Mouse (Mus musculus): Measurements from ENCODE around the gene Stk19.
"Not testable (repeated sequence)": the region's sequence is repeated elsewhere in the genome, so short reads cannot be mapped to it uniquely, and the experiment has no call there.

Gene Stk19

DNA sequence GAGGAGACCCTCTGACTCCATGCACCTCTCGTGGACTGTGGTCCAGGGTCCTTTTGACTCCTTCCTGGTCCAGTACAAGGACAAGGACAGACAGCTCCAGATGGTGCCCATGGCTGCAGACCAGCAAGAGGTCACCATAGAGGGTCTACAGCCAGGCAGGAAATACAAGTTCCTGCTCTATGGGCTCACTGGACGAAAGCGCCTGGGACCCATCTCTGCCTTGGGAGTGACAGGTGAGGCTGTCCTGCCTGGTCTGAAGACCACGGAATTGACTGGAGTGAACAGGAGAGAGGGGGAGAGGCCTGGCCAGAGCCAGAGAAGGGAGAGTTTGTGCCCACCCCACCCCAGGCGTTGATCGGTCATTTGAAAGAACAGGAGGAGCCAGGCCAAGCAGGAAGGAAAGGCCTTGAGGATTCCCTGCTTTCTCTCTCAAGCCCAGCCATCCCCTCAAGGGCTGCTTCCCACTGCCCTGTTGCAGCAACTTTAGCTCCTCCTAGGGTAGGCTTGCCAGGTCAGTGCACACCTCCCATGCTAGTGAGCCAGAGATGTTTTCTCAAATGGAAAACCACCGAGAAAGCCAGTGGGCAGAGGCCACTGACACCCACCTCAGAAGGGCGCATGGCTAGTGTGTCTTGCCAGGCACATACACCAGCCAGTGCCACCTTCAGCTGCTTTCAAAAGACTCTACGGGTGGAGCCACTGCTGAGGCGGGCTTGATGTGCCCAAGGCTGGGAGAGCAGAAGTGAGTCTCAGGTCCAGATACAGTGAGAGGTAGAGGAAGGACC lies 39.3 kb downstream of the Stk19 start:
- DNase-seq (ENCODE audit: low read depth): not testable (repeated sequence)

DNA sequence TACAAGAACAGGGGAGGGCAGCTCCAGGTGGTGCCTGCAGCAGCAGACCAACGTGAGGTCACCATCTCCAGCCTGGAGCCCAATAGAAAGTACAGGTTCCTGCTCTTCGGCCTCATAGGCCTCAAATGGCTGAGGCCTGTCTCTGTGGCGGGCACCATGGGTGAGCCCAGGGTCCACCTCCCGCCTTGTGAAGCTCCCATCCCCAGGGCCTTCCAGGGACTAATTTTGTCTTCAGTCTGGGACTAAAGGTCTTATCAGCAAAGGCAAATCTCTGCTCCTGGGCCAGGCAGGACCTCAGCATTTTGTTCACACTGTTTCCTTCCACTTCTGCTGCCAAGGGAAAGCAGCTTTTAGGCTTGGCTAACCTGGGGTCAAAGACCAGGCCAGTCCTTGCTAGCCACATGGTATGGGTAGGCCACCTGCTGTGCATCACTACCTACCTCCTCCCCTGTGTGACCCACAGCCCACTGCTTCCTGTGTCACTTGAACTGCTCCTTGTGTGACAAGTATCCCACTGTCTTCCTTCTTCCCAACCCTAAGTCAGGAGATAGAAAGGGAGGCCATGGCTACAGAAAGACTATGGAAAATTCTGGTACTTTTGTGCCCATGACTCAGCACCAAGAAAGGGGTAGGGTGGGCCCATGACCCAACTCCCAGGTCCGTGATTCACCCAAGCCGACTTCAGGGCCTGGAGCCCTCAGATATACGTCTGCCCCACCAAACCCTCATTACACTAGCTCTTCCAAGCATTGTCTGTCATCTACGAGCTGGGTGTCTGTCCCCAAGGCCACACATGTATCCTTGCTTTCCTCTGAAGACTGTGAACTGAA lies 40.2 kb downstream of the Stk19 start:
- DNase-seq (ENCODE audit: low read depth): no peak

DNA sequence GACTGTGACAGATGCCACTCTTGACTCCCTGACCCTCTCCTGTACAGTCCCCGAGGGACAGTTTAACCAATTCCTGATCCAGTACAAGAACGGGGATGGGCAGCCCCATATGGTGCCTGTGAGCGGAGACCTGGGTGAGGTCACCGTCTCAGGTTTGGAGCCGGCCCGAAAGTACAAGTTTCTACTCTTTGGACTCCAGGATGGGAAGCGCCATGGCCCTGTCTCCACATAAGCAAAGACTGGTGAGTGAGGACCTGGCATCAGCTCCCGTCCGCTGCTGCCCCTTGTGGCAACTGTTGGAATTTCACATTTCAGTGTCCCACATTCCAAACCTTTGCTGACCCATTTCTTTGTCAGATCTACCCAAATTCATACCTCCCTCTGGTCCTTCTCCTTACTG lies 41.1 kb downstream of the Stk19 start:
- DNase-seq (ENCODE audit: low read depth): no peak

DNA sequence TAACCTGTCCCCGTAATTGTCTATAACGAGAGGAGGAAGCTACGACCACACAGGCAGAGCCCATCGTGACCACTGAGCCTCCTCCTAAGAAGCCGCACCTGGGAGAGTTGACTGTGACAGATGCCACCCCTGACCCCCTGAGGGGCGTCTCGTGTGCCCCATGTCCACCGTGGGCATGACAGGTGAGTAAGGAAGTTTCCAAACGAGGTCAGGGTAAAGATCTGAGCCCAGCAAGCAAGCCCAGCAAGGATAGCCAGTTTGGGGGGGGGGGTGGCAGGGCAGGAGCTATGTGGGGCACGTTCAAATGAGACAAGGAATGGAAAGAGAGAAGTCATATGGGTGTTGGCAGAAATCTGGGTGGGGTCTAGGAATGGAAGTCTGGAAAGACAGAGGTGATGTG lies 41.7 kb downstream of the Stk19 start:
- no peak for DNase-seq (ENCODE audit: low read depth)

DNA sequence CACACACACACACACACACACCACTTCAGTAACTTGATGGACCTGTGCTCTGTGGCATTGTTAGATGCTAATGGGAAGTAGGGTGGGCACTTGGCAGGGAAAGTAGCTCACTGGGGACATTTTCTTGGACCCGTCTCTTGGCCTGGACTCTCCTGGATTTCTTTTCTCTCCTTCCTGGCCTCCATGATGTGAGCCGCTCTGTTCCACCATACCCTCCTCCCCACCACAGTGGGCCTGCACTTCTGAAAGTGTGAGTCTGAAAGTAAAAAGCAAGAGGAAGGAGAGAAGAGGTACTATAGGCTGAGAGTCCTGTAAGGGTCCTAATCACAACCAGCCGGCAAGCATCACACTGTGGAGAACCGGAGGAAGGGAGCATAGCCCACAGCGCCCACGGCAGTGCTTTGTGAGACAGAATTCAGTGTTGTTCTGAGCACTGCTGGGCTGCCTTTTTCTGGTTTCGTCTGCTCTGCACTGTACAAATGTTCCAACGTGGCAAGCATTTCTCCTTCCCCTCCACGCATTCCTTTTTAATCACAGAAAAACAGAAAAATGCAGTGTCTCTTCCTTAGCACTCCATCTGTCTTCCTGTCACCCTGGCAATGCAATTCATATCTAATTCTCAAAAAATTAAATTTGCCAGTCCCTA lies 58.9 kb downstream of the Stk19 start:
- DNase-seq (ENCODE audit: low read depth): no peak
